Comparison of ENCODE assay signal across 9 mouse cellular contexts in the genomic region with DNA sequence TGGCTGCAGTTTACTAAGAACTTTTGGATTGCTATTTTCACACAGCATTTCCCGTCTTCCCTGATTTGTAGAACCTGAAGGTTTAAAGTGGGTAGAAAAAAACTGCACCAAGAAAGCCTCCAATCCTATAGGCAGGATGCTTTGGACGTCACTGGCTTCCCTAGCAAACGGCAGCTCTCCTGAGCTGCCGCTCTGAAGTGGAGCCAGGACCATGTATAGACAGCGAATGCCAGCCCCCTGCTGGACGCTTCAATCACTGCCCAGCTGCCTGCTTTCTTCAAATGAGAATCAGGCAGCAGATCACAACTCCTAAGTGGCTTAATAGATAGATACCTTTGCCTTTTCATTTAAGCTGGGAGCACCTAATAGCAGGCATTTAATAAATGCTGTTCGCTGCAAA. TPM values are rescaled to one million over a fixed set of nuclear protein-coding genes. Genes with fewer than 3 reads are reported as not detected.
DNase-seq lines count a peak whose midpoint lies in the region; ATAC-seq and TF ChIP-seq lines count a peak whose summit lies in the region.
"Had no signal": no experiment of that assay in that cellular context is flagged by ENCODE, and none has a peak within 500 bp of the region (broad histone marks: within the 10 kb centered on the region; RNA-seq: fewer than 3 reads in every experiment).

A gene (minus strand): TSS at position 12 of the 400 bp plus-strand sequence.

- TF ChIP-seq CTCF in forebrain, postnatal 0 days (IDR thresholded peaks at IDR 0.05; ENCODE audit: low read depth) = peak; percentile 63

- H3K27me3 ChIP-seq in heart, embryonic 12.5 days (replicated peaks) = no peaks in the 10 kb centered on the region
- H3K27me3 ChIP-seq in forebrain, postnatal 0 days (ENCODE audit: insufficient read depth, low read length) = no peaks in the 10 kb centered on the region
- H3K27me3 ChIP-seq in midbrain, embryonic 10.5 days (ENCODE audit: low read depth, poor library complexity, severe bottlenecking) = peaks cover 92% of the 10 kb centered on the region
- no peaks in the 10 kb centered on the region for H3K27me3 ChIP-seq in stomach, embryonic 14.5 days (ENCODE audit: control insufficient read depth, insufficient read depth, low read length)

- intact Hi-C loops in heart, postnatal 25 days (cut with DNase I) = no loop called here
- intact Hi-C loops in left cerebral cortex, postnatal 14 days (cut with DNase I) = loop anchor here (5.0 kb wide), 1 partner anchor 597 kb away; no protein-coding TSS in a partner anchor

- ATAC-seq in heart, embryonic 12.5 days (ENCODE audit: insufficient number of reproducible peaks, low FRiP score) = peak; percentile 61; the same call in 1 of the 2 replicates
- peak; percentile 94 for ATAC-seq in forebrain, postnatal 0 days
- peak; percentile 87; the same call in 1 of the 2 replicates for ATAC-seq in stomach, embryonic 14.5 days (ENCODE audit: insufficient number of reproducible peaks, insufficient read depth, low FRiP score, low read depth)

- no peaks in the 10 kb centered on the region for H3K9me3 ChIP-seq in heart, embryonic 12.5 days (replicated peaks)
- no peaks in the 10 kb centered on the region for H3K9me3 ChIP-seq in forebrain, postnatal 0 days (ENCODE audit: low read length)
- H3K9me3 ChIP-seq in midbrain, embryonic 10.5 days (replicated peaks) = no peaks in the 10 kb centered on the region
- no peaks in the 10 kb centered on the region for H3K9me3 ChIP-seq in stomach, embryonic 14.5 days (ENCODE audit: control insufficient read depth, low read depth, low read length)
- H3K9me3 ChIP-seq: megakaryocyte, embryonic 14.5 days had no signal

- H3K36me3 ChIP-seq in heart, embryonic 12.5 days = no peaks in the 10 kb centered on the region
- H3K36me3 ChIP-seq in forebrain, postnatal 0 days (ENCODE audit: insufficient read depth) = no peaks in the 10 kb centered on the region
- no peaks in the 10 kb centered on the region for H3K36me3 ChIP-seq in midbrain, embryonic 10.5 days
- no peaks in the 10 kb centered on the region for H3K36me3 ChIP-seq in stomach, embryonic 14.5 days (ENCODE audit: control insufficient read depth, insufficient read depth, low read length)

- no peak within 1 kb of the TSS for H3K4me3 ChIP-seq in heart, embryonic 12.5 days
- H3K4me3 ChIP-seq in forebrain, postnatal 0 days (ENCODE audit: low read depth, low read length) = no peak within 1 kb of the TSS
- no peak within 1 kb of the TSS for H3K4me3 ChIP-seq in midbrain, embryonic 10.5 days
- no peak within 1 kb of the TSS for H3K4me3 ChIP-seq in stomach, embryonic 14.5 days (ENCODE audit: low read depth, low read length)
- H3K4me3 ChIP-seq: megakaryocyte, embryonic 14.5 days had no signal

- no peak within 1 kb of the TSS for H3K4me2 ChIP-seq in heart, embryonic 12.5 days
- no peak within 1 kb of the TSS for H3K4me2 ChIP-seq in forebrain, postnatal 0 days (ENCODE audit: low read depth)
- H3K4me2 ChIP-seq in stomach, embryonic 14.5 days (replicated peaks; ENCODE audit: low read depth, low read length) = no peak within 1 kb of the TSS

- 17% methylated on average over 7 of the region's 7 CpGs for WGBS in heart, embryonic 12.5 days
- 22% methylated on average over 7 of the region's 7 CpGs for WGBS in forebrain, postnatal 0 days
- WGBS in midbrain, embryonic 10.5 days = 26% methylated on average over 7 of the region's 7 CpGs
- WGBS in stomach, embryonic 14.5 days = 19% methylated on average over 7 of the region's 7 CpGs

- H3K27ac ChIP-seq in heart, embryonic 12.5 days (ENCODE audit: poor library complexity, severe bottlenecking) = no peak within 1 kb of the TSS
- no peak within 1 kb of the TSS for H3K27ac ChIP-seq in forebrain, postnatal 0 days (ENCODE audit: low read depth, low read length)
- no peak within 1 kb of the TSS for H3K27ac ChIP-seq in midbrain, embryonic 10.5 days (replicated peaks)
- no peak within 1 kb of the TSS for H3K27ac ChIP-seq in stomach, embryonic 14.5 days (ENCODE audit: low read length)

- H3K4me1 ChIP-seq in heart, embryonic 12.5 days (replicated peaks) = no peaks in the 10 kb centered on the region
- no peaks in the 10 kb centered on the region for H3K4me1 ChIP-seq in forebrain, postnatal 0 days (ENCODE audit: insufficient read depth)
- no peaks in the 10 kb centered on the region for H3K4me1 ChIP-seq in midbrain, embryonic 10.5 days
- no peaks in the 10 kb centered on the region for H3K4me1 ChIP-seq in stomach, embryonic 14.5 days (ENCODE audit: control insufficient read depth, insufficient read depth, low read length)
- H3K4me1 ChIP-seq: megakaryocyte, embryonic 14.5 days had no signal

- H3K9ac ChIP-seq in heart, embryonic 12.5 days = no peak within 1 kb of the TSS
- no peak within 1 kb of the TSS for H3K9ac ChIP-seq in forebrain, postnatal 0 days
- H3K9ac ChIP-seq in stomach, embryonic 14.5 days (replicated peaks; ENCODE audit: low read depth, low read length) = no peak within 1 kb of the TSS

- no peak for DNase-seq in heart, postnatal 25 days (ENCODE audit: low spot score)
- peak; percentile 3 for DNase-seq in c-Kit-positive CD71-negative TER-119-negative erythroid progenitor cells, embryonic 14.5 days (ENCODE audit: low read depth)
- DNase-seq in forebrain, postnatal 0 days = peak; percentile 68
- peak; percentile 7 for DNase-seq in kidney, adult 11 months
- DNase-seq in left cerebral cortex, postnatal 14 days (ENCODE audit: low spot score in 2 of 2) = peak; percentile 63 to 65
- peak; percentile 51 for DNase-seq in midbrain, embryonic 10.5 days (ENCODE audit: low spot score)

RNA-seq across cellular contexts. Expression of the gene that starts here (rescaled TPM):
- 0.10 and 0.12 TPM in 2 replicates for polyA plus RNA-seq in heart, embryonic 12.5 days (2016; fragmentation: Nextera tagmentation; extraction: Ambion mirVana)
- total RNA-seq in heart, postnatal 25 days (2021) = not detected
- 1.2 and 1.6 TPM in 2 replicates for total RNA-seq in forebrain, postnatal 0 days (2014; rRNA removed)
- polyA plus RNA-seq in forebrain, postnatal 0 days (2015; fragmentation: Nextera tagmentation; extraction: Ambion mirVana) = 0.43 and 1.7 TPM in 2 replicates
- total RNA-seq in left cerebral cortex, postnatal 14 days (2021) = 1 to 10 TPM; 2.0 to 2.5 TPM
- polyA plus RNA-seq in midbrain, embryonic 10.5 days (2016; fragmentation: Nextera tagmentation; extraction: Ambion mirVana) = 0.09 and 0.15 TPM in 2 replicates
- polyA plus RNA-seq in stomach, embryonic 14.5 days (2014; fragmentation: Nextera tagmentation; extraction: Ambion mirVana) = 0.39 and 0.54 TPM in 2 replicates

Comparison
In these comparisons a context has a peak if more than half of its experiments do, and no peak if none do; other contexts are left out.
1. Peak in ATAC-seq in heart, embryonic 12.5 days; RNA of the gene not detected or under 1 TPM.
2. Peak in DNase-seq in midbrain, embryonic 10.5 days; RNA of the gene not detected or under 1 TPM.
3. Peak in ATAC-seq in stomach, embryonic 14.5 days; RNA of the gene not detected or under 1 TPM.